Mouse (Mus musculus): Measurements from ENCODE around the gene Glmn.

DNA sequence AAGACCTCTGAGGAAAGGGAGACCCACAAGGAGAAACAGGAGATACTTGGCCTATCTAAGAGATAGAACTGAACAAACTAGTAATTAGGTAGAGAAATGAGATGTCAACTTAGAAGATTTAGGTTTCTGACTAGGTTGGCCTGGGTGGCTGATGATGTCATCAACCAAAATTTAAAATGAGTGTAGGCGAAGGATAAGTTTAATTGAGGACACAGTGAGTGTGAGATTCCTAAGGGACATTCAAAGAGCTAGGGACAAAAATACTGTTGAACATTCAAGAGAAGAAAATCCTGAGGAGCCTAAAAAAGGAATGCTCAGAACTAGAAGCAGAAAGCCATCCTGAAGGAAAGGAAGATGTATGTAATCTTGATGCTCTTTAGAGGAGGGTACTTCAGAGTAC lies 81.6 kb downstream of the Glmn start:
- no peak for TF ChIP-seq CTCF (conservative IDR thresholded peaks at IDR 0.05 in 1 of 2, IDR thresholded peaks at IDR 0.05 in 1 of 2; ENCODE audit: low read depth in 2 of 2, low read length in 2 of 2)
- TF ChIP-seq HCFC1 (IDR thresholded peaks at IDR 0.05; ENCODE audit: low read depth, low read length) = no peak
- no peak for TF ChIP-seq ELF1 (IDR thresholded peaks at IDR 0.05; ENCODE audit: low read depth, low read length)
- no peak for TF ChIP-seq NELFE (IDR thresholded peaks at IDR 0.05; ENCODE audit: low read depth, low read length)
- TF ChIP-seq EP300 (IDR thresholded peaks at IDR 0.05; ENCODE audit: low read length) = no peak
- no peak for TF ChIP-seq ZKSCAN1 (IDR thresholded peaks at IDR 0.05; ENCODE audit: borderline replicate concordance, low read depth, low read length)
- TF ChIP-seq JUN (IDR thresholded peaks at IDR 0.05; ENCODE audit: insufficient read depth, low read depth, low read length) = no peak
- no peak for TF ChIP-seq CHD2 (IDR thresholded peaks at IDR 0.05; ENCODE audit: low read length)
- TF ChIP-seq POLR2A (IDR thresholded peaks at IDR 0.05; ENCODE audit: low read depth, low read length) = no peak
- TF ChIP-seq RAD21 (IDR thresholded peaks at IDR 0.05; ENCODE audit: low read depth, low read length) = no peak
- no peak for TF ChIP-seq MAFK (IDR thresholded peaks at IDR 0.05; ENCODE audit: insufficient replicate concordance, low read length)

All from CH12.LX (cell line).